Mouse (Mus musculus): Measurements from ENCODE around the gene Btg3. TPM values are rescaled to one million over a fixed set of nuclear protein-coding genes. Genes with fewer than 3 reads are reported as not detected.

The Btg3 gene
- polyA plus RNA-seq, 1 experiment from 2014 or later = 47.0 TPM

DNA sequence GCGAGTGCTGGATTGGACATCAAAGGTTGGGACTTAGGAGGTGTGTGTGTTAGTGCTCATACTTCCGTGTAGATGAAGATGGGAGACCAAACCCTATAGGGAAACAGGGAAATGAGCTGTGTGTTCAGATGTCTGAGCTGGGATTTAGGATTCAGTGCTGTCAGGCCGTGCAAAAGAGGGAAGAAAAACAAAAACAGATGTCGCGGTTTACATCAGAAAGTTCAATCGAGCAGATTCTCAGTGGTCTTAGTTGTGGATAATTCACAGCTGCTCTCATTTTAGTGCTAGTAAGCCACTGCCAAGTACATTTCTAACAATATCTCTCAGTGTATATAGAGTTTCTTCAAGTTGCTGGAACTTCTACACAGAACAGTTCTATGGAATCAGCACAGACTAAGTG is 33.2 kb downstream of the Btg3 start:
- WGBS = 73% methylated on average over 6 of the region's 6 CpGs

GRCm38 (mm10) chr16:78342767-78343166 is 34.2 kb downstream of the Btg3 start:
- Histone ChIP-seq H3K27me3 (no peaks in the 10 kb centered on the region), H3K9ac (replicated peaks) (no peak overlapping the region), H3K9me3 (no peaks in the 10 kb centered on the region), H3K36me3 (peaks cover 13% of the 10 kb centered on the region; the same call in 1 of the 2 replicates), H3K4me1 (0 out of 2 replicates have a peak, but pooled peaks cover 2% of the 10 kb centered on the region), H3K4me2 (replicated peaks) (no peak overlapping the region), H3K4me3 (no peak overlapping the region), H3K27ac (replicated peaks) (no peak overlapping the region)
- ATAC-seq (ENCODE audit: low FRiP score, low read depth) = no peak
- 88% methylated on average over 5 of the region's 5 CpGs for WGBS

More for the DNA sequence above, 33.2 kb downstream of the Btg3 start:
- H3K36me3 ChIP-seq = peaks cover 13% of the 10 kb centered on the region; the same call in 1 of the 2 replicates
- H3K4me2 ChIP-seq (replicated peaks) = no peak overlapping the region
- 0 out of 2 replicates have a peak, but pooled peaks cover 2% of the 10 kb centered on the region for H3K4me1 ChIP-seq
- H3K27ac ChIP-seq (replicated peaks) = no peak overlapping the region
- no peaks in the 10 kb centered on the region for H3K27me3 ChIP-seq
- no peak overlapping the region for H3K4me3 ChIP-seq
- no peak overlapping the region for H3K9ac ChIP-seq (replicated peaks)
- ATAC-seq (ENCODE audit: low FRiP score, low read depth) = no peak
- no peaks in the 10 kb centered on the region for H3K9me3 ChIP-seq

- Histone ChIP-seq H3K9ac (replicated peaks) (no peak overlapping the region), H3K27ac (replicated peaks) (no peak overlapping the region), H3K4me3 (no peak overlapping the region), H3K4me1 (0 out of 2 replicates have a peak, but pooled peaks cover 2% of the 10 kb centered on the region), H3K9me3 (no peaks in the 10 kb centered on the region), H3K27me3 (no peaks in the 10 kb centered on the region), H3K36me3 (peaks cover 14% of the 10 kb centered on the region), H3K4me2 (replicated peaks) (no peak overlapping the region)
- whole genome bisulfite sequencing = 62% methylated on average over 4 of the region's 4 CpGs
- 0 out of 2 replicates have a peak, but pooled peaks have one; percentile 19 for ATAC-seq (ENCODE audit: low FRiP score, low read depth)
Observed at GRCm38 (mm10) chr16:78341356-78341755, 35.6 kb downstream of the Btg3 start.

DNA sequence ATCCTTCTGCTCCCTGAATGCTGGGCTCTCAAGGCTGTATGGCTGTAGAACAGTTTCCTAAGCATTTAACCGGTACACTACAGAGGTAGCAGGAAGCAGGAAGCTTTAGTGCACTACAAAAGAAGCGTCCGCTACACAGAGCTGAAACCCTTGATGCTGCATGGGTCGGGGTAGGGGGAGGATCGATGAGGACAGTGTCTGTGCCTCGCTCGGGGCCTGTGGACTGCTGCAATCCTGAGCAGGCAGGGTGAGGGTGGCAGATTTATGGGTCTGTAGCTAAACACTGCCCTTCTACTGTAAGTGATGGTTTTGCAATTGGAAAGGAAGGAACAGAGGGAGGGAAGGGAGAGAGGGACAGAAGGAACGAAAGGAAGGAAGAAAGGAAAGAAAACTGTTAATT is 39.8 kb downstream of the Btg3 start:
- Histone ChIP-seq H3K9ac (replicated peaks) (no peak overlapping the region), H3K36me3 (peaks cover 53% of the 10 kb centered on the region), H3K4me1 (0 out of 2 replicates have a peak, but pooled peaks cover 2% of the 10 kb centered on the region), H3K27ac (replicated peaks) (no peak overlapping the region), H3K27me3 (no peaks in the 10 kb centered on the region), H3K9me3 (no peaks in the 10 kb centered on the region), H3K4me3 (no peak overlapping the region), H3K4me2 (replicated peaks) (no peak overlapping the region)
- ATAC-seq (ENCODE audit: low FRiP score, low read depth) = no peak
- 75% methylated on average over 8 of the region's 8 CpGs for WGBS

GRCm38 (mm10) chr16:78327999-78328398 is 49.0 kb downstream of the Btg3 start:
- Histone ChIP-seq H3K9me3 (no peaks in the 10 kb centered on the region), H3K27ac (replicated peaks) (no peak overlapping the region), H3K36me3 (peaks cover 66% of the 10 kb centered on the region), H3K4me2 (replicated peaks) (no peak overlapping the region), H3K9ac (replicated peaks) (no peak overlapping the region), H3K4me3 (no peak overlapping the region), H3K27me3 (no peaks in the 10 kb centered on the region), H3K4me1 (0 out of 2 replicates have a peak, but pooled peaks cover 2% of the 10 kb centered on the region)
- ATAC-seq (ENCODE audit: low FRiP score, low read depth) = no peak
- 94% methylated on average over 12 of the region's 12 CpGs for WGBS

- Histone ChIP-seq H3K4me1 (peaks cover 5% of the 10 kb centered on the region), H3K36me3 (peaks cover 62% of the 10 kb centered on the region), H3K4me2 (replicated peaks) (no peak overlapping the region), H3K9me3 (no peaks in the 10 kb centered on the region), H3K9ac (replicated peaks) (no peak overlapping the region), H3K4me3 (no peak overlapping the region), H3K27ac (replicated peaks) (no peak overlapping the region), H3K27me3 (no peaks in the 10 kb centered on the region)
- 93% methylated on average over 7 of the region's 7 CpGs for WGBS
- no peak for ATAC-seq (ENCODE audit: low FRiP score, low read depth)
Observed at GRCm38 (mm10) chr16:78327562-78327961, 49.4 kb downstream of the Btg3 start.

DNA sequence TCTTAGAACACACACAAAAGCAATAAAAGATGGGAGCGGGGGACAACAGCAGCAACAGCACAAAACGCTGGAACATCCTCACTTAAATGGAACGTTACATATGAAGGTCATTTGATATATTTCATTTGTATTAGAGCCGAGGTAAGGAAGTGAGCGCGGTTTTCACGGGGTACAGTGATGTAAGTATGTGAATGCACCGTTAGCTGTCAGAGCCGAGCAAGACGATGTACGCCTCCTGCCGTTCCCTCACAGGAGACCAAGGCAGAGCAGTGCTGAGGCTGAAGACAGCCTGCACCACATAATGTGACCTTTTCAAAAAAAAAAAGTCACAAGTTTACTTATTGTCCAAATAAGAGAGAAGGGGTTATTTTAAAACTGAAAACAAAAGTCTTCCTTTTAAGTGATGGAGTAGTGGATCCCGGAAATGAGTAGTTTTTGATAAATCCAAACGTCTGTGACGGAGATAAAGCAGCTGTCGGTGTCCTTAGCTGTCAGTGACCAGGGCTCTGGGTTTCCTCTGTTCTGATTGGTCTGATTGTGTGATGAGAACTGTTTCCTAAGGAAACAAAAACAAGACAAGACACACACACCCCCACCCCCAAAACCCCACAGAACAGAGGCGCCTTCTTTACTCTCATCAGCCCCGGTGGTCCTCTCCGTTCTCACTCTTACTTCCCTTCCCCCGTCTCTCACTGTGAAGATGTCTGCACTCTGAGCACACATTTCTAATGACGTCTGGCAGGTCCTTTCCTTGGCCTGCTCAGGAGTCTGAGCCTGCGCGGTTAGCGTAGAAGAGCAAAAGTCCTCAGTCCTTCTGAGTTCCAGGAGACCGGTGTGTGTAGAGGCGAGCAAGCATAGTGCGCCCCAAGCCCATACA is 50.8 kb downstream of the Btg3 start:
- H3K4me1 ChIP-seq = peaks cover 16% of the 10 kb centered on the region
- H3K27ac ChIP-seq (replicated peaks) = no peak overlapping the region
- H3K4me3 ChIP-seq = no peak overlapping the region
- no peaks in the 10 kb centered on the region for H3K27me3 ChIP-seq
- no peak overlapping the region for H3K4me2 ChIP-seq (replicated peaks)
- H3K36me3 ChIP-seq = peaks cover 54% of the 10 kb centered on the region
- H3K9me3 ChIP-seq = no peaks in the 10 kb centered on the region
- no peak overlapping the region for H3K9ac ChIP-seq (replicated peaks)
- 88% methylated on average over 27 of the region's 27 CpGs for WGBS
- ATAC-seq (ENCODE audit: low FRiP score, low read depth) = no peak

DNA sequence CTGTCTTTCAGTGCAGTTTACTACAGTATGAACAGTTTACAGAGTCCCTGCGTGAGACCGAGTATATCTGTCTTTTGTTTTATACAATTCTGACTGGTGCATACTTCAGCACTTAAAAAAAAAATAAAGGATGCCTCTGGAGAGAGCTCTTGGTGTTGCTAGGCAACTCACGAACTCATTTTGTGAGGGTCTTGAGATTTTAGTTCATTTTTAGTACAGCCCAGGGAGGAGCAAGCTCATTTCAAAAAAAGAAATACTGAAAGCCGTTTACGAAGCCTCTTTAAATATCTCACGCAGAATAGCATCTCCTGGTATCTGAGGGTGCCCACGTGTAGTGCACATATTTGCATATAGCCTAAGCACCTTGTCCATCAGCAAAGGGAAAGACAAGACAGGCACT is 54.9 kb downstream of the Btg3 start:
- Histone ChIP-seq H3K4me2 (replicated peaks) (peak overlapping the region; percentile 19), H3K27ac (replicated peaks) (peak overlapping the region; percentile 4; the same call in 1 of the 2 replicates), H3K27me3 (no peaks in the 10 kb centered on the region), H3K9ac (replicated peaks) (no peak overlapping the region), H3K4me1 (peaks cover 24% of the 10 kb centered on the region), H3K36me3 (peaks cover 22% of the 10 kb centered on the region), H3K4me3 (no peak overlapping the region), H3K9me3 (no peaks in the 10 kb centered on the region)
- WGBS = 8% methylated on average over 7 of the region's 7 CpGs
- ATAC-seq (ENCODE audit: low FRiP score, low read depth) = no peak

- peak; percentile 75 for ATAC-seq (ENCODE audit: low FRiP score, low read depth)
- peak overlapping the region; percentile 19 for H3K4me2 ChIP-seq (replicated peaks)
- peaks cover 16% of the 10 kb centered on the region for H3K36me3 ChIP-seq
- no peak overlapping the region for H3K4me3 ChIP-seq
- H3K9ac ChIP-seq (replicated peaks) = no peak overlapping the region
- WGBS = 1% methylated on average over 7 of the region's 7 CpGs
- H3K27me3 ChIP-seq = no peaks in the 10 kb centered on the region
- peak overlapping the region; percentile 4; the same call in 1 of the 2 replicates for H3K27ac ChIP-seq (replicated peaks)
- H3K9me3 ChIP-seq = no peaks in the 10 kb centered on the region
- peaks cover 24% of the 10 kb centered on the region for H3K4me1 ChIP-seq
Observed at GRCm38 (mm10) chr16:78321559-78321958, 55.4 kb downstream of the Btg3 start.

DNA sequence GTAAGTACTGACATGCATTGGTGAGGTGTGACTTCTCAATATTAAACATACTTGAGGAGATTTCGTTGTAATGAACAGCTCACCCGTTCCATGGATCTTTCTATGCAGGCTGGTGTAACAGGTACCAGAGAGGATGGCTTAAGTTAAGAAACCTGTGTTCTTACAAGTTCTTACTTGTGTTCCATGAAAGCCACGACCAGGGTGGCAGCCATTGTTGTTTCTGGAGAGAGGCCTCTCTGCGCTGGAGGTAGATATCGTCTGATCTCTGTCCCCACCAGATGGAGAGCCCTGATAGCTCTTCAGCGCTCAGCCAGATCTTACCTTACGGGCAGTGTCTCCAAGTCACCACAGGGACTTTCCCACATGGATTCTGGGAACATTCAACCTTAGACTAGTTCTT is 57.3 kb downstream of the Btg3 start:
- no peaks in the 10 kb centered on the region for H3K36me3 ChIP-seq
- ATAC-seq (ENCODE audit: low FRiP score, low read depth) = no peak
- H3K4me2 ChIP-seq (replicated peaks) = no peak overlapping the region
- WGBS = 68% methylated on average over 7 of the region's 7 CpGs
- no peak overlapping the region for H3K4me3 ChIP-seq
- no peaks in the 10 kb centered on the region for H3K27me3 ChIP-seq
- no peak overlapping the region for H3K27ac ChIP-seq (replicated peaks)
- H3K4me1 ChIP-seq = peaks cover 25% of the 10 kb centered on the region
- H3K9ac ChIP-seq (replicated peaks) = no peak overlapping the region
- no peaks in the 10 kb centered on the region for H3K9me3 ChIP-seq

DNA sequence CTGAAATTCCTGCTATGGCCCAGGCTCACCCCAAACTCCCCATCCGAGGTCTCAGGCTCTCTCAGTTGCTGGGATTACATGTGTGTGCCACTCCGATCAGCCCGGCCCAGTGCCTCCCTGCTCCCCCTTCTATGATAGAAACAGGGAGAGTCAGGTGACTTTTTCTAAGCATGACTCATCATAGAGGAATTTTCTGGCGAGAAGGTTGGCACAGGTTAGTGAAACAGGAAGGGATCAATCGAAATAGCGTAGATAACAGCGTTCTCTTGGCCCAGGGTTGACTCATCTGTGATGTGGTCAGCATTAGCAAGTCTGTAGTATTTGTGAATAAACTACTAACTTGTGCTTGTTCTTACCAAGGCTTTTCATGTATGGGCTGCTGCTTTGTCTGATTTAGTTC is 59.0 kb downstream of the Btg3 start:
- H3K9ac ChIP-seq (replicated peaks) = no peak overlapping the region
- 85% methylated on average over 7 of the region's 7 CpGs for WGBS
- H3K4me2 ChIP-seq (replicated peaks) = no peak overlapping the region
- no peaks in the 10 kb centered on the region for H3K9me3 ChIP-seq
- no peaks in the 10 kb centered on the region for H3K27me3 ChIP-seq
- H3K4me3 ChIP-seq = no peak overlapping the region
- no peaks in the 10 kb centered on the region for H3K36me3 ChIP-seq
- no peak overlapping the region for H3K27ac ChIP-seq (replicated peaks)
- no peak for ATAC-seq (ENCODE audit: low FRiP score, low read depth)
- H3K4me1 ChIP-seq = peaks cover 40% of the 10 kb centered on the region

DNA sequence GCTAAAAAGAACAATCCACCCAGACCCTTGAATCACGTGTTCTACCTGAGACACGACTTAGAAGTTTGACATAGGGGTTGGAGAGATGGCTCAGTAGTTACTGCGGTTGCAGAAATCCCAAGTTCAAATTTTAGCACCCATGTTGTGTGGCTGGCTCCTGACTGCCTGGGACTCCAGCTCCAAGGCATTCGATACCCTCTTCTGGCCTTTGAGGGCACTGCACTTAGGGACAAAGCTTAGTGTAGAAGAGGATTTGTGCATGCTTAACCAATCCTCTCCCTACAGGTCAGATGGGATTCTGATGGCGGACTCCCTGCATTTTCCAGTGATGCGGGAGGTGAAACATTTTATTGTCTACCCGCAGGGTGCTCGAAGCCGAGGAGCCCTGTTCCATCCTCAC is 60.1 kb downstream of the Btg3 start:
- 0 out of 2 replicates have a peak, but pooled peaks have one; percentile 54 for ATAC-seq (ENCODE audit: low FRiP score, low read depth)
- Histone ChIP-seq H3K27me3 (no peaks in the 10 kb centered on the region), H3K4me3 (no peak overlapping the region), H3K27ac (replicated peaks) (no peak overlapping the region), H3K9ac (replicated peaks) (no peak overlapping the region), H3K36me3 (no peaks in the 10 kb centered on the region), H3K4me1 (peaks cover 40% of the 10 kb centered on the region), H3K4me2 (replicated peaks) (no peak overlapping the region), H3K9me3 (no peaks in the 10 kb centered on the region)
- 80% methylated on average over 9 of the region's 9 CpGs for WGBS

Measured in midbrain, embryonic 12.5 days (tissue).